Mouse (Mus musculus): ENCODE measurements at regions not wholly inside any gene's neighbourhood (a gene's known extent, or its start where the extent isn't known, plus 50 kb on each side); places are given as distances from the start of the nearest gene placed in this dataset.

- no peak for TF ChIP-seq POLR2AphosphoS2 (IDR thresholded peaks at IDR 0.05; ENCODE audit: insufficient read length, low read depth)
- TF ChIP-seq USF1 (IDR thresholded peaks at IDR 0.05; ENCODE audit: low read depth), result no peak
- TF ChIP-seq POLR2A (IDR thresholded peaks at IDR 0.05; ENCODE audit: insufficient read length, low read depth), result no peak
These were observed 292.2 kb downstream of the Setd4 start for GRCm38 (mm10) chr16:93311644-93312043.
